Mouse (Mus musculus): ENCODE results near the gene Pla2g15. TPM values are rescaled to one million over a fixed set of nuclear protein-coding genes. Genes with fewer than 3 reads are reported as not detected.
A peak's percentile ranks its signal among the peaks of the same experiment; 100 is the strongest.

The Pla2g15 gene
- polyA plus RNA-seq, 2 experiments: 2.5 to 2.8 TPM

GRCm38 (mm10) chr8:106151041-106151440 lies 842 bp downstream of the Pla2g15 start:
- H3K36me3 ChIP-seq (replicated peaks; ENCODE audit: control insufficient read depth, insufficient read depth, low read depth): no peaks in the 10 kb centered on the region
- no peaks in the 10 kb centered on the region for H3K27me3 ChIP-seq (ENCODE audit: control insufficient read depth, insufficient read depth, low read length)
- ATAC-seq (ENCODE audit: insufficient read depth) (no peak), DNase-seq (ENCODE audit: low read depth in 3 of 3, low spot score in 3 of 3) (no peak)
- H3K4me1 ChIP-seq (replicated peaks; ENCODE audit: control insufficient read depth in 2 of 2, insufficient read depth in 2 of 2, low read length in 1 of 2): peaks cover 6 to 17% of the 10 kb centered on the region in 2 experiments; a peak in 3 of 4 replicates
- H3K4me3 ChIP-seq (ENCODE audit: insufficient read depth in 1 of 2, low read depth in 2 of 2, low read length in 2 of 2): peak overlapping the region; percentile 71 to 82
- H3K9ac ChIP-seq (replicated peaks): peak overlapping the region; percentile 65; the same call in 1 of the 2 replicates
- no peaks in the 10 kb centered on the region for H3K9me3 ChIP-seq (ENCODE audit: control insufficient read depth, low read length)
- TF ChIP-seq CTCF (IDR thresholded peaks at IDR 0.05; ENCODE audit: low read depth) (no peak), EP300 (IDR thresholded peaks at IDR 0.05; ENCODE audit: low read depth) (no peak)
- peak overlapping the region; percentile 70 for H3K4me2 ChIP-seq (ENCODE audit: low read depth)
- WGBS (ENCODE audit: insufficient replicate concordance): 67% methylated on average over 9 of the region's 9 CpGs
- H3K27ac ChIP-seq: no peak overlapping the region

- WGBS (ENCODE audit: insufficient replicate concordance): 18% methylated on average over 4 of the region's 4 CpGs
- Histone ChIP-seq H3K27me3 (ENCODE audit: control insufficient read depth, insufficient read depth, low read length) (no peaks in the 10 kb centered on the region), H3K36me3 (replicated peaks; ENCODE audit: control insufficient read depth, insufficient read depth, low read depth) (no peaks in the 10 kb centered on the region), H3K4me1 (replicated peaks; ENCODE audit: control insufficient read depth in 2 of 2, insufficient read depth in 2 of 2, low read length in 1 of 2) (peaks cover 6 to 17% of the 10 kb centered on the region in 2 experiments; a peak in 3 of 4 replicates), H3K27ac (no peak overlapping the region), H3K9me3 (ENCODE audit: control insufficient read depth, low read length) (no peaks in the 10 kb centered on the region), H3K9ac (replicated peaks) (no peak overlapping the region), H3K4me3 (ENCODE audit: insufficient read depth in 1 of 2, low read depth in 2 of 2, low read length in 2 of 2) (no peak overlapping the region), H3K4me2 (ENCODE audit: low read depth) (peak overlapping the region; percentile 36)
- TF ChIP-seq EP300 (IDR thresholded peaks at IDR 0.05; ENCODE audit: low read depth) (no peak), CTCF (IDR thresholded peaks at IDR 0.05; ENCODE audit: low read depth) (no peak)
- ATAC-seq (ENCODE audit: insufficient read depth): no peak
- DNase-seq (ENCODE audit: low read depth in 3 of 3, low spot score in 3 of 3): no peak
Measured at GRCm38 (mm10) chr8:106152876-106153275, 2.7 kb downstream of the Pla2g15 start.

GRCm38 (mm10) chr8:106157419-106157818 lies 7.2 kb downstream of the Pla2g15 start:
- Histone ChIP-seq H3K9ac (replicated peaks) (no peak overlapping the region), H3K4me3 (ENCODE audit: insufficient read depth in 1 of 2, low read depth in 2 of 2, low read length in 2 of 2) (no peak overlapping the region), H3K36me3 (replicated peaks; ENCODE audit: control insufficient read depth, insufficient read depth, low read depth) (no peaks in the 10 kb centered on the region; the same call in 1 of the 2 replicates), H3K27me3 (ENCODE audit: control insufficient read depth, insufficient read depth, low read length) (no peaks in the 10 kb centered on the region), H3K27ac (no peak overlapping the region), H3K9me3 (ENCODE audit: control insufficient read depth, low read length) (no peaks in the 10 kb centered on the region), H3K4me1 (replicated peaks; ENCODE audit: control insufficient read depth in 2 of 2, insufficient read depth in 2 of 2, low read length in 1 of 2) (peaks cover 0 to 9% of the 10 kb centered on the region in 2 experiments; a peak in 2 of 4 replicates), H3K4me2 (ENCODE audit: low read depth) (no peak overlapping the region)
- no peak for DNase-seq (ENCODE audit: low read depth in 3 of 3, low spot score in 3 of 3)
- WGBS (ENCODE audit: insufficient replicate concordance): 7% methylated on average over 1 of the region's 1 CpGs
- no peak for ATAC-seq (ENCODE audit: insufficient read depth)
- no peak for TF ChIP-seq CTCF (IDR thresholded peaks at IDR 0.05; ENCODE audit: low read depth)
- TF ChIP-seq EP300 (IDR thresholded peaks at IDR 0.05; ENCODE audit: low read depth): no peak

- Histone ChIP-seq H3K27me3 (ENCODE audit: control insufficient read depth, insufficient read depth, low read length) (no peaks in the 10 kb centered on the region), H3K27ac (no peak overlapping the region), H3K9ac (replicated peaks) (no peak overlapping the region), H3K36me3 (replicated peaks; ENCODE audit: control insufficient read depth, insufficient read depth, low read depth) (peaks cover 2% of the 10 kb centered on the region; the same call in 1 of the 2 replicates), H3K4me2 (ENCODE audit: low read depth) (no peak overlapping the region), H3K9me3 (ENCODE audit: control insufficient read depth, low read length) (no peaks in the 10 kb centered on the region), H3K4me1 (replicated peaks; ENCODE audit: control insufficient read depth in 2 of 2, insufficient read depth in 2 of 2, low read length in 1 of 2) (peaks cover 0 to 4% of the 10 kb centered on the region in 2 experiments; a peak in 2 of 4 replicates), H3K4me3 (ENCODE audit: insufficient read depth in 1 of 2, low read depth in 2 of 2, low read length in 2 of 2) (no peak overlapping the region)
- ATAC-seq (ENCODE audit: insufficient read depth) (no peak), DNase-seq (ENCODE audit: low read depth in 3 of 3, low spot score in 3 of 3) (no peak)
- WGBS (ENCODE audit: insufficient replicate concordance): 81% methylated on average over 10 of the region's 10 CpGs
- no peak for TF ChIP-seq CTCF (IDR thresholded peaks at IDR 0.05; ENCODE audit: low read depth)
- no peak for TF ChIP-seq EP300 (IDR thresholded peaks at IDR 0.05; ENCODE audit: low read depth)
Measured at GRCm38 (mm10) chr8:106158381-106158780, 8.2 kb downstream of the Pla2g15 start.

GRCm38 (mm10) chr8:106159876-106160275 lies 9.7 kb downstream of the Pla2g15 start:
- DNase-seq (ENCODE audit: low read depth in 3 of 3, low spot score in 3 of 3): no peak
- WGBS (ENCODE audit: insufficient replicate concordance): 87% methylated on average over 6 of the region's 6 CpGs

More at GRCm38 (mm10) chr8:106159876-106160275, 9.7 kb downstream of the Pla2g15 start:
- Histone ChIP-seq H3K36me3 (replicated peaks; ENCODE audit: control insufficient read depth, insufficient read depth, low read depth) (peaks cover 2% of the 10 kb centered on the region; the same call in 1 of the 2 replicates), H3K27me3 (ENCODE audit: control insufficient read depth, insufficient read depth, low read length) (no peaks in the 10 kb centered on the region), H3K4me2 (ENCODE audit: low read depth) (no peak overlapping the region), H3K9ac (replicated peaks) (no peak overlapping the region), H3K4me1 (replicated peaks; ENCODE audit: control insufficient read depth in 2 of 2, insufficient read depth in 2 of 2, low read length in 1 of 2) (no peaks in the 10 kb centered on the region), H3K4me3 (ENCODE audit: insufficient read depth in 1 of 2, low read depth in 2 of 2, low read length in 2 of 2) (no peak overlapping the region), H3K27ac (no peak overlapping the region), H3K9me3 (ENCODE audit: control insufficient read depth, low read length) (no peaks in the 10 kb centered on the region)
- no peak for ATAC-seq (ENCODE audit: insufficient read depth)
- TF ChIP-seq CTCF (IDR thresholded peaks at IDR 0.05; ENCODE audit: low read depth) (no peak), EP300 (IDR thresholded peaks at IDR 0.05; ENCODE audit: low read depth) (no peak)
